ENCODE assay signal across 27 mouse cellular contexts in genomic region chr2:33981321-33981720, GRCm38 (mm10).
DNase-seq lines count a peak whose midpoint lies in the region; ATAC-seq and TF ChIP-seq lines count a peak whose summit lies in the region.
"Had no signal": no experiment of that assay in that cellular context is flagged by ENCODE, and none has a peak within 500 bp of the region (broad histone marks: within the 10 kb centered on the region; RNA-seq: fewer than 3 reads in every experiment).

No protein-coding gene starts in this region.

- no peak for TF ChIP-seq POLR2A in heart, adult 2 months (IDR thresholded peaks at IDR 0.05; ENCODE audit: insufficient read depth, low read depth, low read length)

- H3K79me2 ChIP-seq in heart, adult 2 months (replicated peaks; ENCODE audit: control insufficient read depth, insufficient read depth, low read length): no peaks in the 10 kb centered on the region

- H3K27ac ChIP-seq in heart, adult 2 months: no peak overlapping the region
- no peak overlapping the region for H3K27ac ChIP-seq in midbrain, embryonic 11.5 days (ENCODE audit: low read depth, low read length)
- H3K27ac ChIP-seq in midbrain, embryonic 16.5 days (ENCODE audit: low read length): no peak overlapping the region
- H3K27ac ChIP-seq: embryonic facial prominence, embryonic 12.5 days; embryonic facial prominence, embryonic 15.5 days; gastrocnemius, adult 2 months; heart, embryonic 15.5 days; hindbrain, embryonic 14.5 days; hindbrain, postnatal 0 days had no signal

- 84% methylated on average over 7 of the region's 7 CpGs for WGBS in heart, adult 2 months
- WGBS in midbrain, embryonic 11.5 days: 83% methylated on average over 7 of the region's 7 CpGs
- WGBS in midbrain, embryonic 16.5 days: 83% methylated on average over 7 of the region's 7 CpGs

- no peak overlapping the region for H3K4me2 ChIP-seq in midbrain, embryonic 11.5 days
- H3K4me2 ChIP-seq in midbrain, embryonic 16.5 days (ENCODE audit: low read length): no peak overlapping the region
- H3K4me2 ChIP-seq: embryonic facial prominence, embryonic 12.5 days; embryonic facial prominence, embryonic 15.5 days; heart, embryonic 12.5 days; heart, embryonic 15.5 days; hindbrain, embryonic 14.5 days had no signal

- TF ChIP-seq EP300 in heart, adult 2 months (IDR thresholded peaks at IDR 0.05; ENCODE audit: insufficient read depth, low read depth, low read length): no peak

- no peak overlapping the region for H3K9ac ChIP-seq in heart, adult 2 months (ENCODE audit: low read depth, low read length)
- H3K9ac ChIP-seq in midbrain, embryonic 11.5 days (ENCODE audit: low read length): no peak overlapping the region
- H3K9ac ChIP-seq in midbrain, embryonic 16.5 days (ENCODE audit: low read depth, low read length): no peak overlapping the region
- H3K9ac ChIP-seq: embryonic facial prominence, embryonic 12.5 days; embryonic facial prominence, embryonic 15.5 days; forebrain, postnatal 0 days; heart, embryonic 12.5 days; heart, embryonic 15.5 days; hindbrain, embryonic 14.5 days had no signal

- peak; percentile 3 for DNase-seq in heart, postnatal 4 days
- DNase-seq in heart, adult 2 months: no peak
- DNase-seq in midbrain, embryonic 11.5 days (ENCODE audit: low spot score, missing footprints): no peak
- peak; percentile 2 for DNase-seq in right cerebral cortex, postnatal 4 days
- DNase-seq in right cerebral cortex, postnatal 25 days: no peak
- peak; percentile 7 for DNase-seq in thymus, postnatal 14 days
- no peak for DNase-seq in thymus, postnatal 25 days
- DNase-seq: adrenal gland, adult 2 months; adrenal gland, postnatal 14 days; cerebellum, adult 11 months; cerebellum, adult 2 months; cerebellum, adult 9-11 months; cerebellum, postnatal 25 days; forebrain, postnatal 0 days; gastrocnemius, adult 2 months; gastrocnemius, postnatal 14 days; heart, adult 18-20 months; heart, postnatal 10 days had no signal

- no peak for TF ChIP-seq CTCF in heart, adult 2 months (IDR thresholded peaks at IDR 0.05)

- no peaks in the 10 kb centered on the region for H3K27me3 ChIP-seq in heart, adult 2 months (ENCODE audit: control insufficient read depth, insufficient read depth, low read length)
- H3K27me3 ChIP-seq in midbrain, embryonic 11.5 days (ENCODE audit: control insufficient read depth, insufficient read depth, low read length): no peaks in the 10 kb centered on the region
- no peaks in the 10 kb centered on the region; the same call in 1 of the 2 replicates for H3K27me3 ChIP-seq in midbrain, embryonic 16.5 days (ENCODE audit: control insufficient read depth, insufficient read depth, low read depth, low read length)
- H3K27me3 ChIP-seq: embryonic facial prominence, embryonic 12.5 days; embryonic facial prominence, embryonic 15.5 days; heart, embryonic 15.5 days had no signal

- no peaks in the 10 kb centered on the region for H3K36me3 ChIP-seq in heart, adult 2 months (ENCODE audit: control insufficient read depth, insufficient read depth, low read length)
- H3K36me3 ChIP-seq in midbrain, embryonic 11.5 days (ENCODE audit: control insufficient read depth, insufficient read depth, low read length): no peaks in the 10 kb centered on the region
- no peaks in the 10 kb centered on the region for H3K36me3 ChIP-seq in midbrain, embryonic 16.5 days (ENCODE audit: control insufficient read depth, insufficient read depth, low read length)
- H3K36me3 ChIP-seq: embryonic facial prominence, embryonic 12.5 days; embryonic facial prominence, embryonic 15.5 days; heart, embryonic 12.5 days; heart, embryonic 15.5 days had no signal

- intact Hi-C loops in heart, adult 2 months (cut with DNase I): no loop called here

- H3K4me3 ChIP-seq in heart, adult 2 months: no peak overlapping the region
- no peak overlapping the region for H3K4me3 ChIP-seq in midbrain, embryonic 11.5 days (ENCODE audit: low read depth, low read length)
- no peak overlapping the region for H3K4me3 ChIP-seq in midbrain, embryonic 16.5 days (ENCODE audit: low read depth, low read length)
- H3K4me3 ChIP-seq: embryonic facial prominence, embryonic 12.5 days; embryonic facial prominence, embryonic 15.5 days; gastrocnemius, adult 2 months; heart, embryonic 12.5 days; heart, embryonic 15.5 days had no signal

- H3K9me3 ChIP-seq in midbrain, embryonic 11.5 days (ENCODE audit: control insufficient read depth, low read length): no peaks in the 10 kb centered on the region
- no peaks in the 10 kb centered on the region for H3K9me3 ChIP-seq in midbrain, embryonic 16.5 days (replicated peaks; ENCODE audit: control insufficient read depth, low read length, poor library complexity, severe bottlenecking)
- H3K9me3 ChIP-seq: embryonic facial prominence, embryonic 12.5 days; embryonic facial prominence, embryonic 15.5 days; heart, embryonic 15.5 days had no signal

- no peaks in the 10 kb centered on the region for H3K4me1 ChIP-seq in heart, adult 2 months (ENCODE audit: control insufficient read depth, insufficient read depth, low read length)
- peaks cover 5% of the 10 kb centered on the region for H3K4me1 ChIP-seq in midbrain, embryonic 11.5 days (ENCODE audit: control insufficient read depth, insufficient read depth, low read length)
- H3K4me1 ChIP-seq in midbrain, embryonic 16.5 days (ENCODE audit: control insufficient read depth, insufficient read depth, low read length): peaks cover 9% of the 10 kb centered on the region
- H3K4me1 ChIP-seq: embryonic facial prominence, embryonic 12.5 days; embryonic facial prominence, embryonic 15.5 days; heart, embryonic 12.5 days; heart, embryonic 15.5 days had no signal

- 0 out of 2 replicates have a peak, but pooled peaks have one; percentile 13 for ATAC-seq in midbrain, embryonic 11.5 days (ENCODE audit: low FRiP score)
- ATAC-seq in midbrain, embryonic 16.5 days: no peak
- ATAC-seq: CD4-positive, CD25-positive, alpha-beta regulatory T cell, adult 4 months; forebrain, embryonic 14.5 days; forebrain, postnatal 0 days; hindbrain, postnatal 0 days had no signal

Comparison
In these comparisons a context has a peak if more than half of its experiments do, and no peak if none do; other contexts are left out.
1. DNase-seq: peak in heart, postnatal 4 days (single experiment), right cerebral cortex, postnatal 4 days (single experiment) and thymus, postnatal 14 days (single experiment); none in heart, adult 2 months (0 of 2), midbrain, embryonic 11.5 days (single experiment), right cerebral cortex, postnatal 25 days (single experiment) and thymus, postnatal 25 days (single experiment).